Mouse (Mus musculus) spleen, adult 2 months (tissue): ENCODE measurements around the gene Ppp1r3e. TPM values are rescaled to one million over a fixed set of nuclear protein-coding genes. Genes with fewer than 3 reads are reported as not detected.

Experiments used
- DNase-seq, 2 experiments: peaks; one replicate each; pipeline versions ENCODE4 v3.0.0 to v3.0.0-alpha.2; 2012 to 2021; ENCODE audit warnings: low spot score in 2 of 2, low read depth in 1 of 2
- H3K27ac ChIP-seq: fragments of 200-500 bp; 2 replicates; pipeline ENCODE4 v1.5.1; 2012; ENCODE audit warnings: low read length, inconsistent platforms; ENCODE audit not compliant: insufficient read depth
- H3K27me3 ChIP-seq: fragments of 200-500 bp; 2 replicates; pipeline ENCODE4 v1.6.1; 2012; ENCODE audit warnings: mild to moderate bottlenecking, moderate library complexity, low read length, inconsistent platforms; ENCODE audit not compliant: control insufficient read depth, insufficient read depth
- H3K36me3 ChIP-seq: fragments of 200-500 bp; 2 replicates; pipeline ENCODE4 v1.6.1; 2012; ENCODE audit warnings: mild to moderate bottlenecking, low read length, inconsistent platforms; ENCODE audit not compliant: control insufficient read depth, insufficient read depth
- H3K4me1 ChIP-seq: fragments of 200-500 bp; 2 replicates; pipeline ENCODE4 v1.6.1; 2011; ENCODE audit warnings: inconsistent platforms; ENCODE audit not compliant: control insufficient read depth, insufficient read depth, insufficient read length
- H3K4me3 ChIP-seq: fragments of 200-500 bp; 2 replicates; pipeline ENCODE4 v1.5.1; 2011; ENCODE audit warnings: mild to moderate bottlenecking, inconsistent platforms; ENCODE audit not compliant: insufficient read depth, insufficient read length; ENCODE audit errors: extremely low read depth
- CTCF ChIP-seq: fragments of 200-500 bp; IDR thresholded peaks from 2 replicates; pipeline ENCODE4 v1.5.1; 2011; ENCODE audit warnings: mild to moderate bottlenecking, inconsistent platforms; ENCODE audit not compliant: insufficient read depth, insufficient read length, insufficient replicate concordance; ENCODE audit errors: extremely low read depth
- POLR2A ChIP-seq: fragments of 200-500 bp; IDR thresholded peaks from 2 replicates; pipeline ENCODE4 v1.6.1; 2011; ENCODE audit warnings: low read depth, low read length, inconsistent platforms
- WGBS: fragments of 180-500 bp; shearing (Covaris S2); methylation state at CpG from one replicate; pipeline ENCODE4 v1.1.7; 2018; 5-methylcytosine and 5-hydroxymethylcytosine counted together
- polyA plus RNA-seq: library from polyadenylated mRNA; depleted of rRNA; stranded (reverse); fragments of >200 nt; gene quantifications from 2 replicates; pipeline ENCODE4 v1.2.3, GENCODE M21; 2012; rRNA removed

Gene Ppp1r3e
- 6.3 and 10.7 TPM in 2 replicates for polyA plus RNA-seq

- Histone ChIP-seq H3K27me3 (peaks cover 5% of the 10 kb centered on the region; the same call in 1 of the 2 replicates), H3K36me3 (no peaks in the 10 kb centered on the region), H3K27ac (peak within 1 kb of the TSS; percentile 40; the same call in 1 of the 2 replicates), H3K4me1 (peaks cover 11% of the 10 kb centered on the region), H3K4me3 (peak within 1 kb of the TSS; percentile 56)
- 1% methylated on average over 60 of the region's 61 CpGs for WGBS
- TF ChIP-seq CTCF (no peak), POLR2A (peak; percentile 12; the same call in 1 of the 2 replicates)
- DNase-seq, result peak in 1 of 2 experiments; percentile 33
Measured at GRCm38 (mm10) chr14:54877048-54877715, at the start of gene Ppp1r3e. Gene Ppp1r3e (minus strand): TSS chr14:54877550.

- H3K4me1 ChIP-seq, result no peaks in the 10 kb centered on the region; the same call in 1 of the 2 replicates
- 3% methylated on average over 52 of the region's 58 CpGs for WGBS
- H3K27me3 ChIP-seq, result peaks cover 16% of the 10 kb centered on the region
- H3K27ac ChIP-seq, result no peak overlapping the region
- peak overlapping the region; percentile 21; the same call in 1 of the 2 replicates for H3K4me3 ChIP-seq
- H3K36me3 ChIP-seq, result no peaks in the 10 kb centered on the region
- TF ChIP-seq CTCF (no peak), POLR2A (no peak)
- DNase-seq, result no peak
Measured at GRCm38 (mm10) chr14:54926401-54927158, 49.2 kb upstream of the Ppp1r3e start.

GRCm38 (mm10) chr14:54925349-54926342 lies 48.3 kb upstream of the Ppp1r3e start, which contains the start of gene Efs:
Gene Efs (minus strand): TSS chr14:54926126.
- DNase-seq, result no peak
- no peaks in the 10 kb centered on the region for H3K36me3 ChIP-seq
- no peaks in the 10 kb centered on the region; the same call in 1 of the 2 replicates for H3K4me1 ChIP-seq
- H3K4me3 ChIP-seq, result peak within 1 kb of the TSS; percentile 21; the same call in 1 of the 2 replicates
- 15% methylated on average over 52 of the region's 57 CpGs for WGBS
- H3K27me3 ChIP-seq, result peaks cover 16% of the 10 kb centered on the region
- TF ChIP-seq POLR2A (no peak), CTCF (no peak)
- peak within 1 kb of the TSS; percentile 31; the same call in 1 of the 2 replicates for H3K27ac ChIP-seq

GRCm38 (mm10) chr14:54924641-54925348 lies 47.4 kb upstream of the Ppp1r3e start:
- 86% methylated on average over 7 of the region's 7 CpGs for WGBS
- H3K27ac ChIP-seq, result no peak overlapping the region
- no peaks in the 10 kb centered on the region; the same call in 1 of the 2 replicates for H3K4me1 ChIP-seq
- H3K36me3 ChIP-seq, result no peaks in the 10 kb centered on the region
- TF ChIP-seq POLR2A, result no peak
- no peak for TF ChIP-seq CTCF
- peaks cover 14% of the 10 kb centered on the region for H3K27me3 ChIP-seq
- no peak for DNase-seq
- H3K4me3 ChIP-seq, result no peak overlapping the region

GRCm38 (mm10) chr14:54920076-54920685 lies 42.8 kb upstream of the Ppp1r3e start:
- TF ChIP-seq POLR2A (no peak), CTCF (no peak)
- no peak for DNase-seq
- Histone ChIP-seq H3K4me1 (no peaks in the 10 kb centered on the region), H3K36me3 (no peaks in the 10 kb centered on the region), H3K4me3 (no peak overlapping the region), H3K27ac (no peak overlapping the region), H3K27me3 (peaks cover 4% of the 10 kb centered on the region; the same call in 1 of the 2 replicates)
- WGBS, result 82% methylated on average over 16 of the region's 16 CpGs
